Mouse (Mus musculus) hindbrain, embryonic 11.5 days (tissue): ENCODE results near the gene Nmnat2. TPM values are rescaled to one million over a fixed set of nuclear protein-coding genes. Genes with fewer than 3 reads are reported as not detected.

Experiments used
- ATAC-seq: fragments of 200-750 bp; cut with Nextera tagmentation; 2 replicates; pipeline ENCODE4 v1.8.0; 2017; ENCODE audit warnings: mild to moderate bottlenecking, moderate TSS enrichment, moderate library complexity; ENCODE audit not compliant: low FRiP score
- DNase-seq: peaks from one replicate; pipeline ENCODE4 v3.0.0-alpha.2; 2015; ENCODE audit warnings: low spot score
- H3K27ac ChIP-seq: fragments of 300-500 bp; sonication (generic); 2 replicates; pipeline ENCODE4 v1.5.1; 2014; ENCODE audit warnings: mild to moderate bottlenecking, low read depth, low read length
- H3K27me3 ChIP-seq: fragments of 300-500 bp; sonication (generic); 2 replicates; pipeline ENCODE4 v1.6.1; 2014; ENCODE audit warnings: mild to moderate bottlenecking, low read length, moderate library complexity, mixed read lengths; ENCODE audit not compliant: control insufficient read depth, insufficient read depth
- H3K36me3 ChIP-seq: fragments of 300-500 bp; sonication (generic); 2 replicates; pipeline ENCODE4 v1.6.1; 2014; ENCODE audit warnings: mild to moderate bottlenecking, low read length, moderate library complexity, mixed read lengths; ENCODE audit not compliant: control insufficient read depth, insufficient read depth
- H3K4me1 ChIP-seq: fragments of 300-500 bp; sonication (generic); replicated peaks from 2 replicates; pipeline ENCODE4 v1.6.1; 2014; ENCODE audit warnings: low read length, mixed read lengths; ENCODE audit not compliant: control insufficient read depth, insufficient read depth
- H3K4me2 ChIP-seq: fragments of 300-500 bp; sonication (generic); replicated peaks from 2 replicates; pipeline ENCODE4 v1.6.1; 2014; ENCODE audit warnings: mild to moderate bottlenecking, low read depth, low read length
- H3K4me3 ChIP-seq: fragments of 300-500 bp; sonication (generic); 2 replicates; pipeline ENCODE4 v1.5.1; 2014; ENCODE audit warnings: low read depth, low read length
- H3K9ac ChIP-seq: fragments of 300-500 bp; sonication (generic); 2 replicates; pipeline ENCODE4 v1.6.1; 2014; ENCODE audit warnings: low read depth, low read length
- H3K9me3 ChIP-seq: fragments of 300-500 bp; sonication (generic); 2 replicates; pipeline ENCODE4 v1.6.1; 2016; ENCODE audit warnings: low read length; ENCODE audit not compliant: control insufficient read depth
- WGBS: fragments of 180-500 bp; shearing (Covaris S2); extraction: QIAGEN DNeasy Blood & Tissue Kit; methylation state at CpG from one replicate; pipeline ENCODE4 v1.1.7; 2014; 5-methylcytosine and 5-hydroxymethylcytosine counted together
- polyA plus RNA-seq: library from polyadenylated mRNA; unstranded; fragments of >200 nt; fragmentation: Nextera tagmentation; extraction: Ambion mirVana; gene quantifications from 2 replicates; pipeline ENCODE4 v1.2.1, GENCODE M21; 2014

Nmnat2 gene
- polyA plus RNA-seq, 1 experiment from 2014 or later, result 36.7 TPM

DNA sequence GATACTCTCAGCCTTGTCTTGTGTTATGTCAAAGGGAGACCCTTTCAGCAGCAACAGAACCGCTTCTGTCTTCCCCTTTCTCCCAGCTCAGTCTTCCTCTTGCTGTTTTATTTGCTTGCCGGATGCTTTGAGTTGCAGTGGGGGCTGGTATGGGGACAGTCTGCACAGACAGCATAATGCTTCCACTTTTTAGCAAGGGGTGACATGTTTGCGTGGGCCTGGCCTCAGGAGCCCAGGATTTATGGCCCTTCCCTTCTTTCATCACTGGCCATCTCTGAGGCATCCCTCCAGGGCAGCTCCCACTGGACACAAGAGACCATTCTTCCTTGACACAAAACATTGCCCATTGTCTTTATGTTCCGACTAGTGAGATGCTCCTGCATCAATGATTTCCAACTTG lies 18.2 kb downstream of the Nmnat2 start:
- H3K27ac ChIP-seq, result no peak overlapping the region
- no peaks in the 10 kb centered on the region for H3K36me3 ChIP-seq
- no peak overlapping the region for H3K4me3 ChIP-seq
- H3K9ac ChIP-seq, result no peak overlapping the region
- 21% methylated on average over 4 of the region's 4 CpGs for WGBS
- no peaks in the 10 kb centered on the region for H3K27me3 ChIP-seq
- ATAC-seq (peak; percentile 45; the same call in 1 of the 2 replicates), DNase-seq (peak; percentile 17)
- no peak overlapping the region for H3K4me2 ChIP-seq
- H3K9me3 ChIP-seq, result no peaks in the 10 kb centered on the region
- no peaks in the 10 kb centered on the region; the same call in none of the 2 replicates for H3K4me1 ChIP-seq

DNA sequence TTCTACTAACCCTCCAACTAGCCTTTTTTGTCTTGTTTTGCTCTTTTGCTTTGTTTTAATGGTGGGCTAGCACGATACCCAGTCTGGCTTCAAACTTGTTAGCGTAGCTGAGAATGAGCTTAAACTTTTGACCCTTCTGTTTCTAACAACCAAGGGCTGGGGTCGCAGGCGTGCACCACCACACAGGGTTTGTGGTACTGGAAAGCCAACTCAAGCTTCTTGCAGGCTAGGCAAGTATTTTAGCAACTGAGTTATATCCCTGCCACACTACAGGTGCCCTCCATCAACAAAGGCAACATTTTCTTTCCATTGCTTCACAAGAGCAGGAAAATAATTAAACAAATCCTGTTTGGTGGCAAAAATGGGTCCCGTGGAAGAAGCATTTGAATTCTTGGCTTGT lies 18.6 kb downstream of the Nmnat2 start:
- H3K27ac ChIP-seq, result no peak overlapping the region
- DNase-seq (no peak), ATAC-seq (no peak; the same call in 1 of the 2 replicates)
- H3K9ac ChIP-seq, result no peak overlapping the region
- no peak overlapping the region for H3K4me3 ChIP-seq
- no peaks in the 10 kb centered on the region; the same call in none of the 2 replicates for H3K4me1 ChIP-seq
- no peaks in the 10 kb centered on the region for H3K27me3 ChIP-seq
- H3K4me2 ChIP-seq, result no peak overlapping the region
- WGBS, result 20% methylated on average over 5 of the region's 5 CpGs
- no peaks in the 10 kb centered on the region for H3K36me3 ChIP-seq
- no peaks in the 10 kb centered on the region for H3K9me3 ChIP-seq

DNA sequence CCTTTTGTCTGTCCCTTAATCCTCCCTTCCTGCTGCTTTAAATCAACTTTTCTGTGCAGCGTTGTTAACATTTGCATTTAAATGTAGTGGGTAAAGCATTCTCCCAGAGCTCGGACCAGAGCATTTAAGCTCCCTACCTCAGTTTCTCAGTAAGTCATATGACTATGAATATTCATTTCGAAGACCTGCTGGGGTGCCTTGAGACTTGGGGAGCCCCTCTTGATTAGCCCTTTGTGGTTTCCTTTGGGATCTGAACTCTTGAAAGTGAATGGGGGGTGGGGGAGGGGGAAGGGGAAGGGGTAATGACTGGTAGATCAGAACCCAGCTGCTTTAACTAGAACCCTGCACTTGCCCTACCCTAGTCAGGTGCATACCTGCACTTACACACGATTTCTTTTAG lies 19.1 kb downstream of the Nmnat2 start:
- Histone ChIP-seq H3K4me2 (no peak overlapping the region), H3K9ac (no peak overlapping the region), H3K4me3 (no peak overlapping the region), H3K27me3 (no peaks in the 10 kb centered on the region), H3K27ac (no peak overlapping the region), H3K36me3 (no peaks in the 10 kb centered on the region), H3K4me1 (no peaks in the 10 kb centered on the region; the same call in none of the 2 replicates), H3K9me3 (no peaks in the 10 kb centered on the region)
- ATAC-seq (no peak), DNase-seq (no peak)
- WGBS, result 26% methylated on average over 4 of the region's 4 CpGs

GRCm38 (mm10) chr1:152975144-152975543 lies 20.4 kb downstream of the Nmnat2 start:
- no peaks in the 10 kb centered on the region for H3K36me3 ChIP-seq
- H3K9me3 ChIP-seq, result no peaks in the 10 kb centered on the region
- H3K27ac ChIP-seq, result no peak overlapping the region
- no peaks in the 10 kb centered on the region; the same call in none of the 2 replicates for H3K4me1 ChIP-seq
- H3K9ac ChIP-seq, result no peak overlapping the region
- 77% methylated on average over 3 of the region's 3 CpGs for WGBS
- H3K4me2 ChIP-seq, result no peak overlapping the region
- no peaks in the 10 kb centered on the region for H3K27me3 ChIP-seq
- ATAC-seq, result no peak
- DNase-seq, result no peak
- no peak overlapping the region for H3K4me3 ChIP-seq

GRCm38 (mm10) chr1:152978700-152979099 lies 23.9 kb downstream of the Nmnat2 start:
- Histone ChIP-seq H3K4me2 (no peak overlapping the region), H3K27ac (no peak overlapping the region), H3K4me3 (no peak overlapping the region), H3K4me1 (no peaks in the 10 kb centered on the region), H3K9me3 (no peaks in the 10 kb centered on the region), H3K36me3 (no peaks in the 10 kb centered on the region), H3K27me3 (no peaks in the 10 kb centered on the region), H3K9ac (no peak overlapping the region)
- 95% methylated on average over 8 of the region's 8 CpGs for WGBS
- ATAC-seq, result no peak
- no peak for DNase-seq

DNA sequence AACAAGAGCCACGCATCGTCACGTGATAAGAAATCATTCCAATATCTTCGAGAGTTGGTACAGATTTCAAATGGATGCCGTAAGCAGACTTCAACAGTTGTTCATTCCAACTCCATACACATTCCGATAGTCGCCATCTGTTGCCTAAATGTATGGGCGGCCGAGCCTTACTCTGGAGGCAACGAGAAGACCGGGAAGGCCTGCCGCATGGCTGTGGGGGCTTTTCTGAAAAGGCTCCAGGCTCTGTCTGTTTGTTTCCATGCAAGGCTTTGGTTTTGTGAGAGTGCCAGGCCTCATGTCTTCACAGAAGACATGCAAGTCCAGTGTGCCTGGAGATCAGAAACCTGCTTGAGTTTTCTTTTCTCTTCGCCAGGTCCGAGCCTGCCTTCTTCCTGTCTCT lies 28.6 kb downstream of the Nmnat2 start:
- Histone ChIP-seq H3K36me3 (no peaks in the 10 kb centered on the region), H3K9me3 (no peaks in the 10 kb centered on the region), H3K27ac (no peak overlapping the region), H3K4me1 (no peaks in the 10 kb centered on the region), H3K4me2 (no peak overlapping the region), H3K4me3 (no peak overlapping the region), H3K27me3 (no peaks in the 10 kb centered on the region), H3K9ac (no peak overlapping the region)
- DNase-seq (no peak), ATAC-seq (no peak)
- WGBS, result 95% methylated on average over 14 of the region's 14 CpGs

GRCm38 (mm10) chr1:152986981-152987380 lies 32.2 kb downstream of the Nmnat2 start:
- Histone ChIP-seq H3K4me3 (no peak overlapping the region), H3K9me3 (no peaks in the 10 kb centered on the region), H3K27ac (no peak overlapping the region), H3K4me1 (no peaks in the 10 kb centered on the region), H3K4me2 (no peak overlapping the region), H3K9ac (no peak overlapping the region), H3K27me3 (no peaks in the 10 kb centered on the region), H3K36me3 (no peaks in the 10 kb centered on the region)
- ATAC-seq (no peak), DNase-seq (no peak)
- WGBS, result 84% methylated on average over 3 of the region's 3 CpGs

- ATAC-seq (no peak), DNase-seq (no peak)
- no peak overlapping the region for H3K27ac ChIP-seq
- no peak overlapping the region for H3K9ac ChIP-seq
- H3K36me3 ChIP-seq, result no peaks in the 10 kb centered on the region
- H3K27me3 ChIP-seq, result no peaks in the 10 kb centered on the region
- WGBS, result 90% methylated on average over 5 of the region's 5 CpGs
- no peak overlapping the region for H3K4me3 ChIP-seq
- no peaks in the 10 kb centered on the region for H3K9me3 ChIP-seq
- no peaks in the 10 kb centered on the region for H3K4me1 ChIP-seq
- no peak overlapping the region for H3K4me2 ChIP-seq
These were observed 35.3 kb downstream of the Nmnat2 start for GRCm38 (mm10) chr1:152990067-152990466.

DNA sequence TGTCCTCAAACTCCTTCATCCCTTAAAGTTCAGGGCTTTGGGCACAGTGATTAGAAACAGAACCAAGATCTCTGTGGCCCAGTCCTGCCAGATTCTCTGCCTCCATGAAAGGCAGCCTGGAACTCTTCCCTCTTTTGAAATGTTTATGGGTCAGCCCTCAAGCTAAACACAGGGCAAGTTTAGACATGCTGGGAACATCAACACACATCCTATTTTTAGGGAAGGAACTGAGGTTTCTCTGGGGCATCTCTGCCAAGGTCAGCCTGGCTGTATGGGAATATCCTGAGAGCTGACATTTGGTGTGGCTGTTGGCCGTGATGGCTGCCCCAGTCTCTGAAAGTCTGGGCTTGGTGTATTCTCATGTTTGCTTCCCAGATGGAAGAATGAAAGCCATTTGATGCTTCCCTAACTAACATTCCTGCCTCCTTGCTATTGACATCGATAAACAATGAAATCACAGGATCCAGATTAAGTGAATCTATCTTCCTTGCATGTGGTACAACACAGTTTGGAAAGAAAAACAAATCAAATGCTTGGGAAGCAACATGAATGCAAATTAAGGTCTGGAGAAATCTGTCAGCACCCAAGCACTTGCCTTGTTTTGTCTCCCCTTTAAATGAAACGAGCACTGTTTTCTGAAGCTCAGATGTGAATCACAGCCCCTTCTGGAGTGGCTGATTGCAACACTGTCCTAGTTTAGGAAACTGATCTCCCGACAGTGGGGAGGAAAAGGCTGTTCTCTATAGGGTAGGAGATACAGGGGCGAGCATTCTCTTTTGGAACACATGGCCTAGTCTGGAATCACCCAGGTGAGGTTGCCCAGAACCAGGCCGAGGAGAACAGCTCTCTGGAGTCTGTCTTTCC lies 37.7 kb downstream of the Nmnat2 start:
- no peak overlapping the region for H3K4me2 ChIP-seq
- ATAC-seq (no peak), DNase-seq (no peak)
- H3K36me3 ChIP-seq, result no peaks in the 10 kb centered on the region
- no peak overlapping the region for H3K4me3 ChIP-seq
- WGBS, result 60% methylated on average over 6 of the region's 6 CpGs
- H3K27me3 ChIP-seq, result no peaks in the 10 kb centered on the region
- H3K27ac ChIP-seq, result no peak overlapping the region
- no peaks in the 10 kb centered on the region for H3K9me3 ChIP-seq
- H3K4me1 ChIP-seq, result no peaks in the 10 kb centered on the region
- H3K9ac ChIP-seq, result no peak overlapping the region
